ENCODE assay signal across 18 mouse cellular contexts in genomic region chr7:67229701-67230100, GRCm38 (mm10). TPM values are rescaled to one million over a fixed set of nuclear protein-coding genes. Genes with fewer than 3 reads are reported as not detected.
DNase-seq lines count a peak whose midpoint lies in the region; ATAC-seq and TF ChIP-seq lines count a peak whose summit lies in the region.
"Had no signal": no experiment of that assay in that cellular context is flagged by ENCODE, and none has a peak within 500 bp of the region (broad histone marks: within the 10 kb centered on the region; RNA-seq: fewer than 3 reads in every experiment).

No protein-coding gene starts in this region.

- no peak overlapping the region for H3K4me3 ChIP-seq in forebrain, embryonic 14.5 days (ENCODE audit: low read depth, low read length)
- no peak overlapping the region for H3K4me3 ChIP-seq in forebrain, postnatal 0 days (ENCODE audit: low read depth, low read length)
- no peak overlapping the region for H3K4me3 ChIP-seq in heart, embryonic 13.5 days
- no peak overlapping the region for H3K4me3 ChIP-seq in layer of hippocampus, adult 2 months
- no peak overlapping the region for H3K4me3 ChIP-seq in brown adipose tissue, adult 24 weeks (ENCODE audit: insufficient read depth, low read depth, low read length)
- no peak overlapping the region for H3K4me3 ChIP-seq in neural tube, embryonic 15.5 days (replicated peaks)
- H3K4me3 ChIP-seq: limb, embryonic 15.5 days; megakaryocyte, embryonic 14.5 days; myocyte; stomach, embryonic 15.5 days had no signal

- intact Hi-C loops in heart, postnatal 25 days (cut with DNase I): loop anchor here (10.0 kb wide), 1 partner anchor 525 kb away; the partner anchor contains the start of gene Synm

- 77% methylated on average over 3 of the region's 3 CpGs for WGBS in forebrain, embryonic 14.5 days
- 64% methylated on average over 3 of the region's 3 CpGs for WGBS in forebrain, postnatal 0 days
- WGBS in heart, embryonic 13.5 days: 79% methylated on average over 3 of the region's 3 CpGs
- 89% methylated on average over 3 of the region's 3 CpGs for WGBS in neural tube, embryonic 15.5 days

- H3K27ac ChIP-seq in forebrain, embryonic 14.5 days (ENCODE audit: low read depth, low read length): peak overlapping the region; percentile 21; the same call in 1 of the 2 replicates
- no peak overlapping the region for H3K27ac ChIP-seq in forebrain, postnatal 0 days (ENCODE audit: low read depth, low read length)
- H3K27ac ChIP-seq in heart, embryonic 13.5 days (replicated peaks): peak overlapping the region; percentile 95
- H3K27ac ChIP-seq in layer of hippocampus, adult 2 months: peak overlapping the region; percentile 82
- peak overlapping the region; percentile 11 for H3K27ac ChIP-seq in brown adipose tissue, adult 24 weeks (replicated peaks; ENCODE audit: low read depth, low read length)
- H3K27ac ChIP-seq in neural tube, embryonic 15.5 days (replicated peaks): no peak overlapping the region
- H3K27ac ChIP-seq: kidney, postnatal 0 days; stomach, embryonic 15.5 days had no signal

- DNase-seq in forebrain, embryonic 14.5 days (ENCODE audit: low spot score): no peak
- no peak for DNase-seq in forebrain, postnatal 0 days
- DNase-seq in heart, postnatal 25 days (ENCODE audit: low spot score): no peak
- DNase-seq in layer of hippocampus, adult 2 months (ENCODE audit: low spot score in 2 of 2): no peak
- DNase-seq in layer of hippocampus, adult 8-10 months (ENCODE audit: low spot score in 2 of 2): no peak
- DNase-seq: adrenal gland, postnatal 10 days; kidney, adult 18-20 months; lung, postnatal 14 days; right cerebral cortex, postnatal 25 days had no signal

- no peak overlapping the region for H3K4me2 ChIP-seq in forebrain, embryonic 14.5 days (ENCODE audit: low read length)
- H3K4me2 ChIP-seq in forebrain, postnatal 0 days (ENCODE audit: low read depth): no peak overlapping the region
- H3K4me2 ChIP-seq in heart, embryonic 13.5 days: no peak overlapping the region
- H3K4me2 ChIP-seq in neural tube, embryonic 15.5 days: no peak overlapping the region
- H3K4me2 ChIP-seq: limb, embryonic 15.5 days; stomach, embryonic 15.5 days had no signal

- no peak for TF ChIP-seq CTCF in forebrain, postnatal 0 days (IDR thresholded peaks at IDR 0.05; ENCODE audit: low read depth)
- TF ChIP-seq CTCF in layer of hippocampus, adult 2 months (conservative IDR thresholded peaks at IDR 0.05): no peak

- no peaks in the 10 kb centered on the region for H3K9me3 ChIP-seq in forebrain, embryonic 14.5 days (replicated peaks; ENCODE audit: control insufficient read depth, low read length)
- H3K9me3 ChIP-seq in forebrain, postnatal 0 days (ENCODE audit: low read length): no peaks in the 10 kb centered on the region
- H3K9me3 ChIP-seq in heart, embryonic 13.5 days: no peaks in the 10 kb centered on the region
- H3K9me3 ChIP-seq in neural tube, embryonic 15.5 days (replicated peaks): no peaks in the 10 kb centered on the region
- H3K9me3 ChIP-seq: limb, embryonic 15.5 days; megakaryocyte, embryonic 14.5 days; stomach, embryonic 15.5 days had no signal

- peaks cover 37% of the 10 kb centered on the region for H3K36me3 ChIP-seq in forebrain, embryonic 14.5 days (ENCODE audit: control insufficient read depth, insufficient read depth, low read length)
- H3K36me3 ChIP-seq in forebrain, postnatal 0 days (ENCODE audit: insufficient read depth): peaks cover 23% of the 10 kb centered on the region
- peaks cover 52% of the 10 kb centered on the region for H3K36me3 ChIP-seq in heart, embryonic 13.5 days
- peaks cover 33% of the 10 kb centered on the region for H3K36me3 ChIP-seq in neural tube, embryonic 15.5 days

- H3K9ac ChIP-seq in forebrain, embryonic 14.5 days (ENCODE audit: low read length): no peak overlapping the region
- H3K9ac ChIP-seq in forebrain, postnatal 0 days: no peak overlapping the region
- 0 out of 2 replicates have a peak overlapping the region, but pooled peaks have one; percentile 15 for H3K9ac ChIP-seq in heart, embryonic 13.5 days
- H3K9ac ChIP-seq in neural tube, embryonic 15.5 days (replicated peaks): no peak overlapping the region
- H3K9ac ChIP-seq: limb, embryonic 15.5 days; stomach, embryonic 15.5 days had no signal

- ATAC-seq in forebrain, embryonic 14.5 days: no peak
- ATAC-seq in forebrain, postnatal 0 days: no peak
- ATAC-seq in heart, embryonic 13.5 days (ENCODE audit: extremely low read depth, insufficient number of reproducible peaks, low FRiP score, low TSS enrichment): no peak
- no peak for ATAC-seq in neural tube, embryonic 15.5 days (ENCODE audit: low FRiP score)

- H3K4me1 ChIP-seq in forebrain, embryonic 14.5 days (ENCODE audit: control insufficient read depth, insufficient read depth, low read length): 0 out of 2 replicates have a peak, but pooled peaks cover 3% of the 10 kb centered on the region
- peaks cover 5% of the 10 kb centered on the region; the same call in 1 of the 2 replicates for H3K4me1 ChIP-seq in forebrain, postnatal 0 days (ENCODE audit: insufficient read depth)
- peaks cover 57% of the 10 kb centered on the region for H3K4me1 ChIP-seq in heart, embryonic 13.5 days
- H3K4me1 ChIP-seq in brown adipose tissue, adult 24 weeks (ENCODE audit: control insufficient read depth, insufficient read depth, insufficient read length, low read length): peaks cover 12% of the 10 kb centered on the region; the same call in 1 of the 2 replicates
- H3K4me1 ChIP-seq in neural tube, embryonic 15.5 days: peaks cover 8% of the 10 kb centered on the region; the same call in 1 of the 2 replicates
- H3K4me1 ChIP-seq: stomach, embryonic 15.5 days had no signal

- no peaks in the 10 kb centered on the region for H3K27me3 ChIP-seq in forebrain, embryonic 14.5 days (replicated peaks; ENCODE audit: control insufficient read depth, insufficient read depth, low read length)
- no peaks in the 10 kb centered on the region for H3K27me3 ChIP-seq in forebrain, postnatal 0 days (ENCODE audit: insufficient read depth, low read length)
- H3K27me3 ChIP-seq in heart, embryonic 13.5 days (replicated peaks): no peaks in the 10 kb centered on the region
- H3K27me3 ChIP-seq in neural tube, embryonic 15.5 days (replicated peaks): no peaks in the 10 kb centered on the region
- H3K27me3 ChIP-seq: limb, embryonic 15.5 days; megakaryocyte, embryonic 14.5 days; Patski; stomach, embryonic 15.5 days had no signal

RNA-seq across cellular contexts. Expression of gene Lysmd4, which starts 7.4 kb away (rescaled TPM):
- 26.6 and 26.9 TPM in 2 replicates for polyA plus RNA-seq in forebrain, embryonic 14.5 days (2014; fragmentation: Nextera tagmentation; extraction: Ambion mirVana)
- 44.9 and 46.9 TPM in 2 replicates for total RNA-seq in forebrain, postnatal 0 days (2014; rRNA removed)
- 40.7 and 45.3 TPM in 2 replicates for polyA plus RNA-seq in forebrain, postnatal 0 days (2015; fragmentation: Nextera tagmentation; extraction: Ambion mirVana)
- polyA plus RNA-seq in heart, embryonic 13.5 days (2015; fragmentation: Nextera tagmentation; extraction: Ambion mirVana): 12.2 and 12.7 TPM in 2 replicates
- 10 to 100 TPM; 16.9 to 21.7 TPM for total RNA-seq in heart, postnatal 25 days (2021)
- total RNA-seq in layer of hippocampus, adult 2 months (2021): 10 to 100 TPM; 33.7 to 34.7 TPM
- 10 to 100 TPM; 31.5 to 34.1 (median 33.3) TPM for total RNA-seq in layer of hippocampus, adult 8-10 months (2022)
- 3.2 and 3.9 TPM in 2 replicates for polyA plus RNA-seq in brown adipose tissue, adult 24 weeks (2012; ENCODE audit: insufficient read depth, insufficient read length, missing spikeins)
- 33.1 and 37.0 TPM in 2 replicates for polyA plus RNA-seq in neural tube, embryonic 15.5 days (2015; fragmentation: Nextera tagmentation; extraction: Ambion mirVana)

Comparison
In these comparisons a context has a peak if more than half of its experiments do, and no peak if none do; other contexts are left out.
1. H3K27ac ChIP-seq: peak in forebrain, embryonic 14.5 days (single experiment), heart, embryonic 13.5 days (single experiment), layer of hippocampus, adult 2 months (single experiment) and brown adipose tissue, adult 24 weeks (single experiment); none in forebrain, postnatal 0 days (single experiment) and neural tube, embryonic 15.5 days (single experiment).